ENCODE assay signal across 9 mouse cellular contexts in the genomic region with DNA sequence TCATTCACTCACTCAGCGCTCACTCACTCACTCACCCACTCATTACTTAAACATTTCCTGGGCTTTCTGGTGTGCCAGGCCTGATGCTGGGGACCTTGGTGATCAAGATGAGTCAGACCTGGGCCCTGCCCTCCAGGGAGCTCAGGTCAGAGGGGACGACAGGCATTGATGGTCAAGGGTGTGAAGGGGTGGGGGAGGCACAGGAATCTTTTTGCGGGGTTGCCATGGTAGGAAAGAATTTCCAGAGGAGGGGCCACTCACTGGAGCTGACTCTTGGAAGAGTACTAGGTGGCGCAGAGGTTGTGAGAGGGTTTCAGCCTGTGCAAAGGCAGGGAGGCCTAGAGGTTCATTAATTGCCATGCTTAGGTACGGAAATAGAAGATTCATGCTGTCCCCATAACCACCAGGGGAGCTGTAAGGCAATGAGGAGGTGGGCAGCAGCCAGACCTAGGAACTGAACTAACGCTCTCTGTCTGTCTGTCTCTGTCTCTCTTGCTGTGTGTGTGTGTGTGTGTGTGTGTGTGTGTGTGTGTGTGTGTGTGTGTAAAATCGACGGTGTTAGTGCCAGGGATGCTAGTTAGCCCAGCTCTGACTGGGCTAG. TPM values are rescaled to one million over a fixed set of nuclear protein-coding genes. Genes with fewer than 3 reads are reported as not detected.
DNase-seq lines count a peak whose midpoint lies in the region; ATAC-seq and TF ChIP-seq lines count a peak whose summit lies in the region.
"Had no signal": no experiment of that assay in that cellular context is flagged by ENCODE, and none has a peak within 500 bp of the region (broad histone marks: within the 10 kb centered on the region; RNA-seq: fewer than 3 reads in every experiment).

No protein-coding gene starts in this region.

- 0 out of 2 replicates have a peak, but pooled peaks cover 2% of the 10 kb centered on the region for H3K27me3 ChIP-seq in erythroblast, embryonic 14.5 days (ENCODE audit: control insufficient read depth)
- no peaks in the 10 kb centered on the region for H3K27me3 ChIP-seq in ES-Bruce4 (ENCODE audit: control insufficient read depth, insufficient read depth, low read length, poor library complexity, severe bottlenecking)
- peaks cover 11% of the 10 kb centered on the region for H3K27me3 ChIP-seq in forebrain, embryonic 13.5 days
- H3K27me3 ChIP-seq in liver, embryonic 16.5 days (ENCODE audit: control insufficient read depth, insufficient read depth, low read depth, low read length) = no peaks in the 10 kb centered on the region

- no peak for DNase-seq in ovary, postnatal 14 days (ENCODE audit: low spot score)
- no peak for DNase-seq in right cerebral cortex, adult 18-20 months
- no peak for DNase-seq in gastrocnemius, adult 18-20 months (ENCODE audit: low spot score)

- H3K4me1 ChIP-seq in erythroblast, embryonic 14.5 days (ENCODE audit: control insufficient read depth) = peaks cover 27% of the 10 kb centered on the region
- H3K4me1 ChIP-seq in ES-Bruce4 (ENCODE audit: control insufficient read depth, insufficient read depth, low read length) = no peaks in the 10 kb centered on the region
- H3K4me1 ChIP-seq in forebrain, embryonic 13.5 days = peaks cover 18% of the 10 kb centered on the region
- peaks cover 18% of the 10 kb centered on the region for H3K4me1 ChIP-seq in liver, embryonic 16.5 days (ENCODE audit: control insufficient read depth, low read depth, low read length)

- H3K36me3 ChIP-seq in erythroblast, embryonic 14.5 days (ENCODE audit: control insufficient read depth) = no peaks in the 10 kb centered on the region
- H3K36me3 ChIP-seq in ES-Bruce4 (ENCODE audit: control insufficient read depth, insufficient read depth, low read length, poor library complexity, severe bottlenecking) = no peaks in the 10 kb centered on the region
- peaks cover 13% of the 10 kb centered on the region for H3K36me3 ChIP-seq in forebrain, embryonic 13.5 days (ENCODE audit: poor library complexity, severe bottlenecking)
- 0 out of 2 replicates have a peak, but pooled peaks cover 3% of the 10 kb centered on the region for H3K36me3 ChIP-seq in liver, embryonic 16.5 days (ENCODE audit: control insufficient read depth, insufficient read depth)

- TF ChIP-seq POLR2A in ES-Bruce4 (IDR thresholded peaks at IDR 0.05; ENCODE audit: insufficient read depth, low read length) = no peak

- H3K27ac ChIP-seq in ES-Bruce4 (ENCODE audit: insufficient read depth, low read length) = no peak overlapping the region; the same call in 1 of the 2 replicates
- H3K27ac ChIP-seq in forebrain, embryonic 13.5 days = no peak overlapping the region
- H3K27ac ChIP-seq in liver, embryonic 16.5 days (ENCODE audit: low read length) = no peak overlapping the region

- TF ChIP-seq EP300 in ES-Bruce4 (IDR thresholded peaks at IDR 0.05; ENCODE audit: insufficient read depth, low read depth, low read length) = no peak

- TF ChIP-seq CTCF in ES-Bruce4 (IDR thresholded peaks at IDR 0.05; ENCODE audit: low read depth, low read length) = peak; percentile 5

- H3K9ac ChIP-seq in ES-Bruce4 (ENCODE audit: low read depth, poor library complexity, severe bottlenecking) = peak overlapping the region; percentile 20; the same call in 1 of the 2 replicates
- H3K9ac ChIP-seq in forebrain, embryonic 13.5 days = no peak overlapping the region
- H3K9ac ChIP-seq in liver, embryonic 16.5 days (ENCODE audit: low read depth, low read length) = no peak overlapping the region

- no peaks in the 10 kb centered on the region for H3K9me3 ChIP-seq in erythroblast, embryonic 14.5 days (ENCODE audit: control insufficient read depth, low read length)
- no peaks in the 10 kb centered on the region for H3K9me3 ChIP-seq in ES-Bruce4 (replicated peaks; ENCODE audit: control insufficient read depth, insufficient read depth, low read length, poor library complexity, severe bottlenecking)
- no peaks in the 10 kb centered on the region for H3K9me3 ChIP-seq in forebrain, embryonic 13.5 days (replicated peaks)
- H3K9me3 ChIP-seq in liver, embryonic 16.5 days (replicated peaks; ENCODE audit: control insufficient read depth, low read length) = no peaks in the 10 kb centered on the region
- H3K9me3 ChIP-seq: megakaryocyte, embryonic 14.5 days had no signal

- H3K4me2 ChIP-seq in forebrain, embryonic 13.5 days = peak overlapping the region; percentile 54
- peak overlapping the region; percentile 47; the same call in 1 of the 2 replicates for H3K4me2 ChIP-seq in liver, embryonic 16.5 days (ENCODE audit: low read depth, low read length)

- WGBS in forebrain, embryonic 13.5 days = 51% methylated on average over 8 of the region's 8 CpGs
- WGBS in liver, embryonic 16.5 days (ENCODE audit: insufficient replicate concordance) = 44% methylated on average over 8 of the region's 8 CpGs

- ATAC-seq in erythroblast, adult 5-6 weeks (replicated peaks; ENCODE audit: low FRiP score, poor library complexity, severe bottlenecking) = no peak
- ATAC-seq in forebrain, embryonic 13.5 days = no peak
- no peak for ATAC-seq in liver, embryonic 16.5 days (ENCODE audit: low read depth)

- peak overlapping the region; percentile 46 for H3K4me3 ChIP-seq in erythroblast, embryonic 14.5 days (replicated peaks)
- peak overlapping the region; percentile 57 for H3K4me3 ChIP-seq in ES-Bruce4 (ENCODE audit: low read depth, low read length)
- H3K4me3 ChIP-seq in forebrain, embryonic 13.5 days = peak overlapping the region; percentile 27; the same call in 1 of the 2 replicates
- H3K4me3 ChIP-seq in liver, embryonic 16.5 days (ENCODE audit: low read depth, low read length) = no peak overlapping the region

RNA-seq across cellular contexts. Expression of a gene that starts 7.7 kb away (rescaled TPM):
- not detected in 2 replicates for polyA plus RNA-seq in erythroblast, embryonic 14.5 days (2012)
- total RNA-seq in erythroblast, adult 5-6 weeks (2015; ENCODE audit: low replicate concordance) = not detected in 2 replicates
- not detected in 2 replicates for total RNA-seq in erythroblast, adult 5-6 weeks (2017; ENCODE audit: low replicate concordance)
- not detected in 2 replicates for polyA plus RNA-seq in ES-Bruce4 (2011; ENCODE audit: insufficient read depth, insufficient read length, low read depth, missing spikeins)
- not detected in 2 replicates for polyA plus RNA-seq in forebrain, embryonic 13.5 days (2015; fragmentation: Nextera tagmentation; extraction: Ambion mirVana)
- polyA plus RNA-seq in liver, embryonic 16.5 days (2015; fragmentation: Nextera tagmentation; extraction: Ambion mirVana) = not detected in 2 replicates
- not detected for total RNA-seq in gastrocnemius, adult 18-20 months (2021)

RNA-seq across cellular contexts. Expression of a gene that starts 21.3 kb away (rescaled TPM):
- polyA plus RNA-seq in erythroblast, embryonic 14.5 days (2012) = 0.22 and 0.32 TPM in 2 replicates
- total RNA-seq in erythroblast, adult 5-6 weeks (2015; ENCODE audit: low replicate concordance) = 2.5 and 11.3 TPM in 2 replicates
- total RNA-seq in erythroblast, adult 5-6 weeks (2017; ENCODE audit: low replicate concordance) = 4.5 and 6.7 TPM in 2 replicates
- 18.0 and 18.9 TPM in 2 replicates for polyA plus RNA-seq in ES-Bruce4 (2011; ENCODE audit: insufficient read depth, insufficient read length, low read depth, missing spikeins)
- polyA plus RNA-seq in forebrain, embryonic 13.5 days (2015; fragmentation: Nextera tagmentation; extraction: Ambion mirVana) = 10.6 and 11.9 TPM in 2 replicates
- 3.4 and 3.8 TPM in 2 replicates for polyA plus RNA-seq in liver, embryonic 16.5 days (2015; fragmentation: Nextera tagmentation; extraction: Ambion mirVana)
- total RNA-seq in gastrocnemius, adult 18-20 months (2021) = 10 to 100 TPM; 21.3 to 22.7 TPM

RNA-seq across cellular contexts. Expression of a gene that starts 35.5 kb away (rescaled TPM):
- not detected in 2 replicates for polyA plus RNA-seq in erythroblast, embryonic 14.5 days (2012)
- total RNA-seq in erythroblast, adult 5-6 weeks (2015; ENCODE audit: low replicate concordance) = not detected in 2 replicates
- not detected in 2 replicates for total RNA-seq in erythroblast, adult 5-6 weeks (2017; ENCODE audit: low replicate concordance)
- polyA plus RNA-seq in ES-Bruce4 (2011; ENCODE audit: insufficient read depth, insufficient read length, low read depth, missing spikeins) = not detected in 2 replicates
- polyA plus RNA-seq in forebrain, embryonic 13.5 days (2015; fragmentation: Nextera tagmentation; extraction: Ambion mirVana) = 0.40 and 0.45 TPM in 2 replicates
- 0.15 TPM in 1 of 2 replicates, not detected in the other for polyA plus RNA-seq in liver, embryonic 16.5 days (2015; fragmentation: Nextera tagmentation; extraction: Ambion mirVana)
- total RNA-seq in gastrocnemius, adult 18-20 months (2021) = not detected
